Mouse (Mus musculus) left cerebral cortex, adult 9 months (tissue): ENCODE data around the gene Sept11.
A peak's percentile ranks its signal among the peaks of the same experiment; 100 is the strongest.

Source experiments
- DNase-seq, 2 experiments: peaks; one replicate each; pipeline ENCODE4 v3.0.0; 2022; ENCODE audit warnings: low spot score in 2 of 2

Sept11 gene

GRCm38 (mm10) chr5:93092857-93093622, at the start of gene Sept11:
TSS of gene Sept11 (plus strand) at chr5:93093437.
- peak; percentile 85 to 95 for DNase-seq

- DNase-seq = peak in 1 of 2 experiments; percentile 9
These were observed 49.3 kb upstream of the Sept11 start for GRCm38 (mm10) chr5:93043688-93044583.

- peak in 1 of 2 experiments; percentile 63 for DNase-seq
These were observed 48.5 kb upstream of the Sept11 start, which contains the start of gene Sowahb for GRCm38 (mm10) chr5:93044584-93045370. TSS of gene Sowahb (minus strand) at chr5:93045022.

GRCm38 (mm10) chr5:93045371-93045714, 47.9 kb upstream of the Sept11 start:
- DNase-seq = no peak

- DNase-seq = no peak
These were observed 46.9 kb upstream of the Sept11 start for GRCm38 (mm10) chr5:93046306-93046845.

- no peak for DNase-seq
These were observed 44.6 kb upstream of the Sept11 start for GRCm38 (mm10) chr5:93048481-93049240.

GRCm38 (mm10) chr5:93049971-93050370, 43.3 kb upstream of the Sept11 start:
- no peak for DNase-seq

- DNase-seq = no peak
These were observed 42.2 kb upstream of the Sept11 start for GRCm38 (mm10) chr5:93051041-93051440.

GRCm38 (mm10) chr5:93051951-93052350, 41.3 kb upstream of the Sept11 start:
- no peak for DNase-seq

- DNase-seq = peak in 1 of 2 experiments; percentile 25
These were observed 39.4 kb upstream of the Sept11 start for GRCm38 (mm10) chr5:93053606-93054397.

- no peak for DNase-seq
These were observed 32.4 kb upstream of the Sept11 start for GRCm38 (mm10) chr5:93060865-93061264.

- DNase-seq = no peak
These were observed 15.4 kb upstream of the Sept11 start for GRCm38 (mm10) chr5:93077661-93078323.

GRCm38 (mm10) chr5:93079596-93079995, 13.6 kb upstream of the Sept11 start:
- DNase-seq = no peak

GRCm38 (mm10) chr5:93085015-93085598, 8.1 kb upstream of the Sept11 start:
- no peak for DNase-seq

GRCm38 (mm10) chr5:93085900-93086299, 7.3 kb upstream of the Sept11 start:
- no peak for DNase-seq

- DNase-seq = no peak
These were observed 2.0 kb upstream of the Sept11 start for GRCm38 (mm10) chr5:93091266-93091665.

- DNase-seq = peak; percentile 31 to 54
These were observed 973 bp upstream of the Sept11 start for GRCm38 (mm10) chr5:93092147-93092781.
